Mouse (Mus musculus) embryonic facial prominence, embryonic 12.5 days (tissue): ENCODE measurements at regions not wholly inside any gene's neighbourhood (a gene's known extent, or its start where the extent isn't known, plus 50 kb on each side); places are given as distances from the start of the nearest gene placed in this dataset.

Source experiments
- ATAC-seq: fragments of 200-750 bp; cut with Nextera tagmentation; 2 replicates; pipeline ENCODE4 v1.8.0; 2017; ENCODE audit not compliant: insufficient number of reproducible peaks, insufficient read depth, low FRiP score, low TSS enrichment
- H3K27ac ChIP-seq: fragments of 300-500 bp; sonication (generic); 2 replicates; pipeline ENCODE4 v1.5.1; 2016; ENCODE audit warnings: mild to moderate bottlenecking
- H3K27me3 ChIP-seq: fragments of 300-500 bp; sonication (generic); 2 replicates; pipeline ENCODE4 v1.6.1; 2016; ENCODE audit warnings: mild to moderate bottlenecking, moderate library complexity
- H3K36me3 ChIP-seq: fragments of 300-500 bp; sonication (generic); 2 replicates; pipeline ENCODE4 v1.6.1; 2016; ENCODE audit warnings: mild to moderate bottlenecking
- H3K4me1 ChIP-seq: fragments of 300-500 bp; sonication (generic); 2 replicates; pipeline ENCODE4 v1.6.1; 2016
- H3K4me2 ChIP-seq: fragments of 300-500 bp; sonication (generic); replicated peaks from 2 replicates; pipeline ENCODE4 v1.6.1; 2016; ENCODE audit warnings: mild to moderate bottlenecking, moderate library complexity
- H3K4me3 ChIP-seq: fragments of 300-500 bp; sonication (generic); 2 replicates; pipeline ENCODE4 v1.5.1; 2016; ENCODE audit warnings: mild to moderate bottlenecking
- H3K9ac ChIP-seq: fragments of 300-500 bp; sonication (generic); 2 replicates; pipeline ENCODE4 v1.6.1; 2016; ENCODE audit warnings: mild to moderate bottlenecking, moderate library complexity
- H3K9me3 ChIP-seq: fragments of 300-500 bp; sonication (generic); 2 replicates; pipeline ENCODE4 v1.6.1; 2016; ENCODE audit warnings: mild to moderate bottlenecking, moderate library complexity
- whole genome bisulfite sequencing: fragments of 180-500 bp; shearing (Covaris S2); methylation state at CpG from one replicate; pipeline ENCODE4 v1.1.7; 2016; 5-methylcytosine and 5-hydroxymethylcytosine counted together

GRCm38 (mm10) chr13:114680379-114680733 lies 137.7 kb upstream of the Mocs2 start:
- Histone ChIP-seq H3K9ac (no peak overlapping the region), H3K4me1 (no peaks in the 10 kb centered on the region), H3K27me3 (no peaks in the 10 kb centered on the region), H3K27ac (no peak overlapping the region), H3K4me3 (no peak overlapping the region), H3K9me3 (no peaks in the 10 kb centered on the region), H3K4me2 (no peak overlapping the region), H3K36me3 (no peaks in the 10 kb centered on the region)
- WGBS: 71% methylated on average over 9 of the region's 9 CpGs
- no peak for ATAC-seq

- 62% methylated on average over 4 of the region's 4 CpGs for WGBS
- H3K4me2 ChIP-seq: no peak overlapping the region
- no peaks in the 10 kb centered on the region for H3K9me3 ChIP-seq
- H3K27ac ChIP-seq: no peak overlapping the region
- no peak overlapping the region for H3K4me3 ChIP-seq
- H3K9ac ChIP-seq: no peak overlapping the region
- no peaks in the 10 kb centered on the region for H3K36me3 ChIP-seq
- no peaks in the 10 kb centered on the region for H3K4me1 ChIP-seq
- ATAC-seq: no peak
- H3K27me3 ChIP-seq: no peaks in the 10 kb centered on the region
Observed at GRCm38 (mm10) chr13:114681196-114681595, 136.8 kb upstream of the Mocs2 start.

GRCm38 (mm10) chr13:114681887-114682286 lies 136.1 kb upstream of the Mocs2 start:
- H3K27me3 ChIP-seq: no peaks in the 10 kb centered on the region
- no peak overlapping the region for H3K9ac ChIP-seq
- H3K27ac ChIP-seq: no peak overlapping the region
- no peak overlapping the region for H3K4me3 ChIP-seq
- 81% methylated on average over 4 of the region's 4 CpGs for WGBS
- H3K36me3 ChIP-seq: no peaks in the 10 kb centered on the region
- no peaks in the 10 kb centered on the region for H3K4me1 ChIP-seq
- no peak overlapping the region for H3K4me2 ChIP-seq
- no peak for ATAC-seq
- no peaks in the 10 kb centered on the region for H3K9me3 ChIP-seq

GRCm38 (mm10) chr13:114682891-114683290 lies 135.1 kb upstream of the Mocs2 start:
- Histone ChIP-seq H3K27me3 (no peaks in the 10 kb centered on the region), H3K27ac (no peak overlapping the region), H3K4me2 (no peak overlapping the region), H3K4me3 (no peak overlapping the region), H3K9me3 (no peaks in the 10 kb centered on the region), H3K36me3 (no peaks in the 10 kb centered on the region), H3K4me1 (no peaks in the 10 kb centered on the region), H3K9ac (no peak overlapping the region)
- ATAC-seq: no peak
- WGBS: 95% methylated on average over 5 of the region's 5 CpGs

GRCm38 (mm10) chr13:114684298-114684697 lies 133.7 kb upstream of the Mocs2 start:
- no peaks in the 10 kb centered on the region for H3K27me3 ChIP-seq
- no peak overlapping the region for H3K4me3 ChIP-seq
- no peaks in the 10 kb centered on the region for H3K36me3 ChIP-seq
- no peaks in the 10 kb centered on the region for H3K4me1 ChIP-seq
- no peak for ATAC-seq
- H3K9me3 ChIP-seq: no peaks in the 10 kb centered on the region
- no peak overlapping the region for H3K27ac ChIP-seq
- H3K9ac ChIP-seq: no peak overlapping the region
- no peak overlapping the region for H3K4me2 ChIP-seq
- 76% methylated on average over 1 of the region's 1 CpGs for WGBS

GRCm38 (mm10) chr13:114685368-114685767 lies 132.7 kb upstream of the Mocs2 start:
- Histone ChIP-seq H3K9ac (no peak overlapping the region), H3K9me3 (no peaks in the 10 kb centered on the region), H3K27me3 (no peaks in the 10 kb centered on the region), H3K36me3 (no peaks in the 10 kb centered on the region), H3K4me3 (no peak overlapping the region), H3K4me2 (no peak overlapping the region), H3K27ac (no peak overlapping the region), H3K4me1 (no peaks in the 10 kb centered on the region)
- 79% methylated on average over 4 of the region's 4 CpGs for WGBS
- no peak for ATAC-seq

GRCm38 (mm10) chr13:114712601-114713000 lies 105.4 kb upstream of the Mocs2 start:
- no peak overlapping the region for H3K4me2 ChIP-seq
- WGBS: 27% methylated on average over 2 of the region's 2 CpGs
- no peaks in the 10 kb centered on the region for H3K9me3 ChIP-seq
- H3K4me3 ChIP-seq: no peak overlapping the region
- H3K27ac ChIP-seq: no peak overlapping the region
- no peak overlapping the region for H3K9ac ChIP-seq
- no peaks in the 10 kb centered on the region for H3K36me3 ChIP-seq
- ATAC-seq: no peak
- no peaks in the 10 kb centered on the region for H3K4me1 ChIP-seq
- H3K27me3 ChIP-seq: no peaks in the 10 kb centered on the region

GRCm38 (mm10) chr13:114719771-114720170 lies 98.3 kb upstream of the Mocs2 start:
- 70% methylated on average over 4 of the region's 4 CpGs for WGBS
- no peak overlapping the region for H3K27ac ChIP-seq
- H3K27me3 ChIP-seq: no peaks in the 10 kb centered on the region
- no peaks in the 10 kb centered on the region for H3K9me3 ChIP-seq
- no peak for ATAC-seq
- H3K9ac ChIP-seq: no peak overlapping the region
- H3K4me1 ChIP-seq: no peaks in the 10 kb centered on the region
- no peak overlapping the region for H3K4me3 ChIP-seq
- H3K4me2 ChIP-seq: no peak overlapping the region
- H3K36me3 ChIP-seq: no peaks in the 10 kb centered on the region

- Histone ChIP-seq H3K4me1 (no peaks in the 10 kb centered on the region), H3K9ac (no peak overlapping the region), H3K27ac (no peak overlapping the region), H3K36me3 (no peaks in the 10 kb centered on the region), H3K4me2 (no peak overlapping the region), H3K4me3 (no peak overlapping the region), H3K9me3 (no peaks in the 10 kb centered on the region), H3K27me3 (no peaks in the 10 kb centered on the region)
- ATAC-seq: no peak
- 77% methylated on average over 4 of the region's 4 CpGs for WGBS
Observed at GRCm38 (mm10) chr13:114726828-114727227, 91.2 kb upstream of the Mocs2 start.

- Histone ChIP-seq H3K4me2 (no peak overlapping the region), H3K27ac (no peak overlapping the region), H3K4me3 (no peak overlapping the region), H3K9ac (no peak overlapping the region), H3K9me3 (no peaks in the 10 kb centered on the region), H3K4me1 (no peaks in the 10 kb centered on the region), H3K27me3 (no peaks in the 10 kb centered on the region), H3K36me3 (no peaks in the 10 kb centered on the region)
- ATAC-seq: no peak
- WGBS: 86% methylated on average over 7 of the region's 7 CpGs
Observed at GRCm38 (mm10) chr13:114735066-114735465, 83.0 kb upstream of the Mocs2 start.

GRCm38 (mm10) chr13:114736066-114736465 lies 82.0 kb upstream of the Mocs2 start:
- Histone ChIP-seq H3K4me2 (no peak overlapping the region), H3K9me3 (no peaks in the 10 kb centered on the region), H3K9ac (no peak overlapping the region), H3K27me3 (no peaks in the 10 kb centered on the region), H3K36me3 (no peaks in the 10 kb centered on the region), H3K4me3 (no peak overlapping the region), H3K27ac (no peak overlapping the region), H3K4me1 (no peaks in the 10 kb centered on the region)
- WGBS: 96% methylated on average over 4 of the region's 4 CpGs
- ATAC-seq: no peak

GRCm38 (mm10) chr13:114742534-114742933 lies 75.5 kb upstream of the Mocs2 start:
- no peak overlapping the region for H3K9ac ChIP-seq
- no peaks in the 10 kb centered on the region for H3K36me3 ChIP-seq
- 64% methylated on average over 3 of the region's 3 CpGs for WGBS
- no peak overlapping the region for H3K4me3 ChIP-seq
- no peaks in the 10 kb centered on the region for H3K9me3 ChIP-seq
- H3K4me1 ChIP-seq: no peaks in the 10 kb centered on the region
- ATAC-seq: no peak
- H3K27ac ChIP-seq: no peak overlapping the region
- H3K27me3 ChIP-seq: no peaks in the 10 kb centered on the region
- H3K4me2 ChIP-seq: no peak overlapping the region

GRCm38 (mm10) chr13:114745814-114746213 lies 72.2 kb upstream of the Mocs2 start:
- 91% methylated on average over 2 of the region's 2 CpGs for WGBS
- H3K4me2 ChIP-seq: no peak overlapping the region
- H3K4me1 ChIP-seq: no peaks in the 10 kb centered on the region
- H3K4me3 ChIP-seq: no peak overlapping the region
- no peaks in the 10 kb centered on the region for H3K9me3 ChIP-seq
- H3K27ac ChIP-seq: no peak overlapping the region
- no peak overlapping the region for H3K9ac ChIP-seq
- H3K36me3 ChIP-seq: no peaks in the 10 kb centered on the region
- H3K27me3 ChIP-seq: no peaks in the 10 kb centered on the region
- no peak for ATAC-seq
